Mouse (Mus musculus): ENCODE results near the gene Iah1.

DNA sequence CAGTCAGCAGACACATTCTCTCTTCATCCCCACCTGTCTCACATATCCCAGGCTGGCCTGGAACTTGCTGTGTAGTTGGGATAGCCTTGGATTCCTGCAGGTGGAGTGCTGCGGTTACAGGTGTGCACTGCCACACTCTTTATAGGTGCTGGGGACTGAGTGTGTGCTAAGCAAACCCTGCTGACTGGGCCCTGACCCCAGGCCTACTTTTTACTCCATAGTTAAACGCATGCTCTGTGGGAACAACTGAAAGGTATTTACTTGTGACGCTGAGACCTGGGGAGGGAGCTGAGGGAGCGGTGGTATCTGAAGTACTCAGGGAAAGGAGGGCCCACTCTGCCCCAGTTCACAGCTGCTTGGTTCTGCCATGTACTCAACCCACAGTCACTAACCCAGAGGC, 6.1 kb downstream of the Iah1 start:
- TF ChIP-seq POLR2A (IDR thresholded peaks at IDR 0.05; ENCODE audit: control insufficient read depth, low read depth, low read length): no peak
- TF ChIP-seq CTCF (IDR thresholded peaks at IDR 0.05; ENCODE audit: control insufficient read depth, insufficient read depth, insufficient replicate concordance, low read depth, low read length): no peak
